Mouse (Mus musculus) forebrain, embryonic 14.5 days (tissue): ENCODE measurements around the gene Tmem110. TPM values are rescaled to one million over a fixed set of nuclear protein-coding genes. Genes with fewer than 3 reads are reported as not detected.
A peak's percentile ranks its signal among the peaks of the same experiment; 100 is the strongest.

ENCODE experiments used
- ATAC-seq: fragments of 200-750 bp; cut with Nextera tagmentation; 2 replicates; pipeline ENCODE4 v1.8.0; 2017; ENCODE audit warnings: mild to moderate bottlenecking, moderate library complexity
- DNase-seq: peaks from one replicate; pipeline ENCODE4 v3.0.0-alpha.2; 2015; ENCODE audit warnings: low spot score
- H3K27ac ChIP-seq: fragments of 300-500 bp; sonication (generic); 2 replicates; pipeline ENCODE4 v1.5.1; 2014; ENCODE audit warnings: low read depth, mild to moderate bottlenecking, control low read depth, low read length, moderate library complexity
- H3K27me3 ChIP-seq: fragments of 300-500 bp; sonication (generic); replicated peaks from 2 replicates; pipeline ENCODE4 v1.6.1; 2014; ENCODE audit warnings: low read length, control low read depth, mixed read lengths; ENCODE audit not compliant: control insufficient read depth, insufficient read depth
- H3K36me3 ChIP-seq: fragments of 300-500 bp; sonication (generic); 2 replicates; pipeline ENCODE4 v1.6.1; 2014; ENCODE audit warnings: low read length, control low read depth; ENCODE audit not compliant: control insufficient read depth, insufficient read depth
- H3K4me1 ChIP-seq: fragments of 300-500 bp; sonication (generic); 2 replicates; pipeline ENCODE4 v1.6.1; 2014; ENCODE audit warnings: antibody characterized with exemption, low read length, control low read depth; ENCODE audit not compliant: control insufficient read depth, insufficient read depth
- H3K4me2 ChIP-seq: fragments of 300-500 bp; sonication (generic); 2 replicates; pipeline ENCODE4 v1.6.1; 2014; ENCODE audit warnings: mild to moderate bottlenecking, control low read depth, low read length
- H3K4me3 ChIP-seq: fragments of 300-500 bp; sonication (generic); 2 replicates; pipeline ENCODE4 v1.5.1; 2014; ENCODE audit warnings: low read depth, low read length, control low read depth
- H3K9ac ChIP-seq: fragments of 300-500 bp; sonication (generic); 2 replicates; pipeline ENCODE4 v1.6.1; 2014; ENCODE audit warnings: mild to moderate bottlenecking, low read length, control low read depth, moderate library complexity
- H3K9me3 ChIP-seq: fragments of 300-500 bp; sonication (generic); replicated peaks from 2 replicates; pipeline ENCODE4 v1.6.1; 2016; ENCODE audit warnings: low read length, control low read depth, mixed read lengths; ENCODE audit not compliant: control insufficient read depth
- WGBS: fragments of 180-500 bp; shearing (Covaris S2); extraction: QIAGEN DNeasy Blood & Tissue Kit; methylation state at CpG from one replicate; pipeline ENCODE4 v1.1.7; 2014; 5-methylcytosine and 5-hydroxymethylcytosine counted together
- polyA plus RNA-seq: library from polyadenylated mRNA; unstranded; fragments of >200 nt; fragmentation: Nextera tagmentation; extraction: Ambion mirVana; gene quantifications from 2 replicates; pipeline ENCODE4 v1.2.1, GENCODE M21; 2014

The Tmem110 gene
- polyA plus RNA-seq, 1 experiment from 2014 or later: 15.6 TPM

DNA sequence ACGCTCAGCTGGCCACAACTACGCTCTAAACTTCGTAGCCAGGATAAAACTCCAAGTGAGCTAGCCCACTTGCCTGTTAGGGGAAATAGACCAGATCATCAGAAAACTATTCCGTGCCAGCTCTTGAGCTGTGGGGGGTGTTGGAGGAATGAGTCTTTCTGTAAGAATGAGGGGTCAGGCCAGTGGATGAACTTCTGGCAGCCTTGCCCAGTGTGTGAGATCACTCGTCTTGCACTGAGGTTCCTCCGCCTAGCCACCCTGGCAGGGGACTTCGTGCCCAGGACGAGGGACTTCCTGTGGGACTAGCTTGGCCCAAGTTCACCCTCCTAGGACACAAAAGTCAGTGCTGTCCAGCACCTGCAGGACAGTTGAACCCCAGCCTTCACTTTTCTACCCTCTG lies 78.9 kb downstream of the Tmem110 start:
- no peak for ATAC-seq
- Histone ChIP-seq H3K9me3 (no peaks in the 10 kb centered on the region), H3K4me3 (no peak overlapping the region), H3K27ac (no peak overlapping the region), H3K27me3 (no peaks in the 10 kb centered on the region), H3K9ac (no peak overlapping the region), H3K4me1 (no peaks in the 10 kb centered on the region), H3K4me2 (no peak overlapping the region), H3K36me3 (no peaks in the 10 kb centered on the region)
- DNase-seq: no peak
- WGBS: 90% methylated on average over 8 of the region's 8 CpGs

GRCm38 (mm10) chr14:30906001-30906400 lies 80.6 kb downstream of the Tmem110 start:
- Histone ChIP-seq H3K9ac (no peak overlapping the region), H3K4me2 (no peak overlapping the region), H3K27me3 (no peaks in the 10 kb centered on the region), H3K36me3 (no peaks in the 10 kb centered on the region), H3K27ac (no peak overlapping the region), H3K9me3 (no peaks in the 10 kb centered on the region), H3K4me3 (no peak overlapping the region), H3K4me1 (no peaks in the 10 kb centered on the region)
- WGBS: 90% methylated on average over 6 of the region's 6 CpGs
- ATAC-seq: no peak
- no peak for DNase-seq

GRCm38 (mm10) chr14:30907814-30908265 lies 82.5 kb downstream of the Tmem110 start:
- Histone ChIP-seq H3K9ac (no peak overlapping the region), H3K4me2 (no peak overlapping the region), H3K9me3 (no peaks in the 10 kb centered on the region), H3K27ac (no peak overlapping the region), H3K4me3 (no peak overlapping the region), H3K36me3 (no peaks in the 10 kb centered on the region), H3K4me1 (no peaks in the 10 kb centered on the region), H3K27me3 (no peaks in the 10 kb centered on the region)
- WGBS: 90% methylated on average over 3 of the region's 3 CpGs
- no peak for ATAC-seq
- DNase-seq: no peak

- DNase-seq (no peak), ATAC-seq (no peak)
- Histone ChIP-seq H3K27ac (no peak overlapping the region), H3K36me3 (no peaks in the 10 kb centered on the region), H3K4me1 (no peaks in the 10 kb centered on the region), H3K9me3 (no peaks in the 10 kb centered on the region), H3K4me3 (no peak overlapping the region), H3K27me3 (no peaks in the 10 kb centered on the region), H3K4me2 (no peak overlapping the region), H3K9ac (no peak overlapping the region)
- 94% methylated on average over 8 of the region's 8 CpGs for WGBS
These were observed 85.8 kb downstream of the Tmem110 start for GRCm38 (mm10) chr14:30911141-30911540.

DNA sequence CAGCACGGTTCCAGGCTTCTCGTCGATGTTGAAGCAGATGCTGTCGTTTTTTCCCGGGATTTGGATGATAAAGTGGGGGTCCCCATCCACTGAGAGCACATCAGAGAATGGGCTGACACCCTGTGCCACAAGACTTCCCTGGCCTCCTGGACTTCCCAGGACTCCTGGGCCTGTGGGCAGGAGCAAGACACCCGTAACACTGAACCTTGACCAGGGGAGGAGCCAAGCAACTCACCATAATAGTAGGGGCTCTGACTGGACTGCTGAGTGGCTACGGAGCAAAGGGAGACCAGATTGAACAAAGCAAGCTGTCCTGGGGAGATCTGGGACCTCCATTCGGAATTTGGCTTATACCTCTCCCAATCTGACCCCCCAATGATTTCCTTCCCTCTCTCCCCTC lies 87.3 kb downstream of the Tmem110 start:
- H3K9ac ChIP-seq: no peak overlapping the region
- WGBS: 80% methylated on average over 8 of the region's 8 CpGs
- no peaks in the 10 kb centered on the region for H3K4me1 ChIP-seq
- H3K4me3 ChIP-seq: no peak overlapping the region
- no peaks in the 10 kb centered on the region for H3K27me3 ChIP-seq
- DNase-seq (no peak), ATAC-seq (no peak)
- H3K36me3 ChIP-seq: no peaks in the 10 kb centered on the region
- H3K27ac ChIP-seq: no peak overlapping the region
- H3K4me2 ChIP-seq: no peak overlapping the region
- no peaks in the 10 kb centered on the region for H3K9me3 ChIP-seq

DNA sequence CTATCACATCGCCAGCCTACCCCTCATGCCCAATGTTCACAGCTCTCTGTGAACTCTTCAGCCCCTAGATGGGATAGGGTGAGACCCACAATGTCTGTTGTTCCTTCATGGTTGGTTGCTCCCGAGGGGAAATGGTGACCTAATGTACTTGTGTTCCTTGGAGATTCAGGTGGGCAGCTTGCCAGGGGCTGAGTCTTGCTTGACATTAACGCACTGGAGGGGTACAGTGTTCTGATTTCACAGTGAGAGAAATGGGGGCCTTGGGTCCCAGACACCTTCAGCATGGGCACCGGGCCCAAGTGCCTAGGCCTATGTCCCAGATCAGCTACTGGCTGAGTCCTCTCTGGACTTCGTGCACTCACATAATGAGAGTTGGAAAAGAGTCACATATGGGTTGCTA lies 88.0 kb downstream of the Tmem110 start:
- DNase-seq: peak; percentile 21
- no peak overlapping the region for H3K9ac ChIP-seq
- H3K4me3 ChIP-seq: no peak overlapping the region
- no peaks in the 10 kb centered on the region for H3K4me1 ChIP-seq
- no peaks in the 10 kb centered on the region for H3K36me3 ChIP-seq
- no peak overlapping the region for H3K4me2 ChIP-seq
- 75% methylated on average over 5 of the region's 5 CpGs for WGBS
- H3K27me3 ChIP-seq: no peaks in the 10 kb centered on the region
- ATAC-seq: no peak
- no peaks in the 10 kb centered on the region for H3K9me3 ChIP-seq
- H3K27ac ChIP-seq: no peak overlapping the region

DNA sequence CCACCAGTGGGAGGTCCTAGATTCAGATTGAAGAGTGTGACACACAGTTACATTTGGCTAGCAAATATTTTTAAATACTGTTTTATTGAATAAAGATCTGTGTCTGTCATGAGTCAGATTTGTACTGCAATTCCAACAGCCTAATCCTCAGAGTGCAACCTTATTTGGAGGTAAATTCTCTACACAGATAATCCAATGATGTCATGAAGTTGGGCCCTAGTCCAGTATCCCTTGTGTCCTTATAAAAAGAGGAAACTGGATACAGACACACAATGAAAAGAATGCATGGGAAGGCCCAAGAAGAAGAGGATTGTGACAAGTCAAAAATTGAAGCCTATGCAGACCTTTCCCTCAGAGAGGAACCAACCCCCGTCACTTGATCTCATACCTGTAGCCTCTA lies 91.1 kb downstream of the Tmem110 start:
- no peak overlapping the region for H3K9ac ChIP-seq
- H3K4me1 ChIP-seq: no peaks in the 10 kb centered on the region
- no peak overlapping the region for H3K27ac ChIP-seq
- H3K4me2 ChIP-seq: no peak overlapping the region
- ATAC-seq (no peak), DNase-seq (no peak)
- no peak overlapping the region for H3K4me3 ChIP-seq
- H3K9me3 ChIP-seq: no peaks in the 10 kb centered on the region
- WGBS: 75% methylated on average over 1 of the region's 1 CpGs
- no peaks in the 10 kb centered on the region for H3K36me3 ChIP-seq
- H3K27me3 ChIP-seq: no peaks in the 10 kb centered on the region

- H3K9ac ChIP-seq: no peak overlapping the region
- H3K4me3 ChIP-seq: no peak overlapping the region
- no peaks in the 10 kb centered on the region for H3K36me3 ChIP-seq
- no peak overlapping the region for H3K27ac ChIP-seq
- no peak overlapping the region for H3K4me2 ChIP-seq
- DNase-seq (peak; percentile 66), ATAC-seq (peak; percentile 70; the same call in 1 of the 2 replicates)
- no peaks in the 10 kb centered on the region for H3K4me1 ChIP-seq
- 54% methylated on average over 8 of the region's 8 CpGs for WGBS
- H3K27me3 ChIP-seq: no peaks in the 10 kb centered on the region
- H3K9me3 ChIP-seq: no peaks in the 10 kb centered on the region
These were observed 96.8 kb downstream of the Tmem110 start for GRCm38 (mm10) chr14:30922053-30922670.

- H3K27ac ChIP-seq: no peak within 1 kb of the TSS
- H3K4me3 ChIP-seq: no peak within 1 kb of the TSS
- H3K4me2 ChIP-seq: no peak within 1 kb of the TSS
- H3K4me1 ChIP-seq: no peaks in the 10 kb centered on the region
- WGBS: 73% methylated on average over 6 of the region's 6 CpGs
- H3K9ac ChIP-seq: no peak within 1 kb of the TSS
- DNase-seq (no peak), ATAC-seq (no peak)
- no peaks in the 10 kb centered on the region for H3K9me3 ChIP-seq
- no peaks in the 10 kb centered on the region for H3K36me3 ChIP-seq
- no peaks in the 10 kb centered on the region for H3K27me3 ChIP-seq
These were observed 98.2 kb downstream of the Tmem110 start, which contains the start of gene Itih3 for GRCm38 (mm10) chr14:30923375-30924105. Itih3 (minus strand) TSS chr14:30923760.
